Mouse (Mus musculus): Measurements from ENCODE around the gene Rnase1. TPM values are rescaled to one million over a fixed set of nuclear protein-coding genes. Genes with fewer than 3 reads are reported as not detected.

Rnase1 gene
- polyA plus RNA-seq, 1 experiment from 2014 or later = 0.47 TPM

DNA sequence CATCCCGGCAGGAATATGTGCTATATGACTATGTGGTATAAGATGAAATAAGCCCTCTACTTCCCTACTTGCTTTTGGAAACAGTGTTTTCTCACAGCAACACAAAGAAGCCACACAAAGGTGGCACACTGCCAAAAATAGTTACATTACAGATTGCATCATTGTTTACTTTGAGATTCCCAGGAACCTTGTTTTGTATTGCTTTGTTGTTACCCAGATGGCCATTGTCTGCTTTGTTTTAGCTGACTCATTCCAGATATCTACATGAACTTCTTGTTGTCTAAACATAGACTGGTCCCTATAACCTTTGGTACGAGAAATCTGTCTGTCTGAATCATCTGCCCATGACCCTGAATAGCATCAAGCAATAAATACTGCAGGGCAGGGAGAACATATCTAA is 6.2 kb downstream of the Rnase1 start:
- H3K4me3 ChIP-seq (ENCODE audit: control insufficient read depth in 1 of 2, insufficient read depth in 1 of 2, low read depth in 1 of 2, low read length in 2 of 2) = no peak overlapping the region
- no peak for ATAC-seq (ENCODE audit: insufficient number of reproducible peaks, insufficient read depth, low FRiP score, low read depth)
- H3K27ac ChIP-seq (replicated peaks in 1 of 2; ENCODE audit: control insufficient read depth in 1 of 2, insufficient read depth in 1 of 2, low read depth in 2 of 2, low read length in 2 of 2) = no peak overlapping the region
- WGBS = 64% methylated on average over 2 of the region's 2 CpGs
- no peak overlapping the region for H3K4me2 ChIP-seq (ENCODE audit: low read length)
- H3K27me3 ChIP-seq (ENCODE audit: control insufficient read depth, insufficient read depth, low read length) = no peaks in the 10 kb centered on the region
- H3K9me3 ChIP-seq (ENCODE audit: control insufficient read depth, low read length) = no peaks in the 10 kb centered on the region
- H3K4me1 ChIP-seq (ENCODE audit: control insufficient read depth in 2 of 2, insufficient read depth in 2 of 2, low read length in 2 of 2) = peaks cover 0 to 11% of the 10 kb centered on the region in 2 experiments; a peak in 2 of 4 replicates
- H3K36me3 ChIP-seq (ENCODE audit: control insufficient read depth, insufficient read depth, low read length) = no peaks in the 10 kb centered on the region
- no peak overlapping the region for H3K9ac ChIP-seq (ENCODE audit: low read length)

DNA sequence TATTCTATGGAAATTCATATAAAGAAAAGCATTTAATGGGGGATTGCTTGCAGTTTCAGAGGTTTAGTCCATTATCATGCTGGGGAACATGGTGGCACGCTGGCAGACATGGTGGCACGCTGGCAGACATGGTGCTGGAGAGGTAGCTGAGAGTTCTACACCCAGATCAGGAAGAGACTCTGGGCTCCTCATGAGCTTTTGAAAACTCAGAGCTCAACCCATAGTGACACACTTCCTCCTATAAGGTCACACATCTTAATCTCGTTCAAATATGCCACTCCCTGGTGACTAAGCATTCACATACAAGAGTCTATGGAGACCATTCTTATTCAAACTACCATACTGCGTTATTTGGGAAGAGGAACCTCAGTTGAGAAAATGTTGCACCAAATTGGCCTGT is 14.2 kb downstream of the Rnase1 start:
- no peak overlapping the region for H3K9ac ChIP-seq (ENCODE audit: low read length)
- peaks cover 0 to 2% of the 10 kb centered on the region in 2 experiments; a peak in 1 of 4 replicates for H3K4me1 ChIP-seq (ENCODE audit: control insufficient read depth in 2 of 2, insufficient read depth in 2 of 2, low read length in 2 of 2)
- 89% methylated on average over 4 of the region's 4 CpGs for WGBS
- no peak for ATAC-seq (ENCODE audit: insufficient number of reproducible peaks, insufficient read depth, low FRiP score, low read depth)
- no peak overlapping the region for H3K4me2 ChIP-seq (ENCODE audit: low read length)
- H3K9me3 ChIP-seq (ENCODE audit: control insufficient read depth, low read length) = no peaks in the 10 kb centered on the region
- no peaks in the 10 kb centered on the region for H3K27me3 ChIP-seq (ENCODE audit: control insufficient read depth, insufficient read depth, low read length)
- no peak overlapping the region for H3K4me3 ChIP-seq (ENCODE audit: control insufficient read depth in 1 of 2, insufficient read depth in 1 of 2, low read depth in 1 of 2, low read length in 2 of 2)
- H3K36me3 ChIP-seq (ENCODE audit: control insufficient read depth, insufficient read depth, low read length) = no peaks in the 10 kb centered on the region
- H3K27ac ChIP-seq (replicated peaks in 1 of 2; ENCODE audit: control insufficient read depth in 1 of 2, insufficient read depth in 1 of 2, low read depth in 2 of 2, low read length in 2 of 2) = no peak overlapping the region

DNA sequence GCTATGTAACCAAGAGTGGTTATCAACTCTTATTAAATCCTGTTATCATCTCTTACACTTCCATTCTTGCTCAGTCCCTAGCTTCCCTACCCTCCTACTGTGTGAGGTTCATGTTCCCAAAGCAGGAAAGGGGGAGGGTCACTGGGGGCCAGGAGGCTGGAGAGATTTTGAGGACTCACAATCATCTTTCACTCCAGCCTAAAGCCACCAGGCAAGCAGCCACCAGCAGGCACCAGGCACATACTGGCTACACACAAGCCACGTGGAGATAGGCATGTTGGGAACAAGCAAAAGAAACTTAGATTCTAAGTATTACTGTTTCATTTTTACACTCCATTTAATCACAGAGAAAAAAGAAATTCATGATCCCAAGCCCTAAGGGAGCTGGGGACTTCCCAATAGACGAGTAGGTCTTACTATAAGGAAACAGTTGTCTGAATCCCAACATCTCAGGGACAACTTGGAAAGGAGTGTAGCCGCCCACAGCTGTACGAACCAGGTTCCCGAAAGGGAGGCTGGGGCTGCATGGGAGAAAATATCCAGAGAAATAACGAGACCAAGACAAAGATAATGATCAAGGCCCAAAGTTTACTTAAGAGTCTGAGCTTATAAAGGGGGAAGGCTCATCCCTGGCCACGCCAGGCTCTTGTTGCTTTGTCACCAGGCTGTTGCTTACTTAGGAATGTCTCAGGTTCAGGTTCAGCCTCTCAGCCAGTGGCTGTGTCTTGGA is 15.3 kb downstream of the Rnase1 start:
- Histone ChIP-seq H3K27ac (replicated peaks in 1 of 2; ENCODE audit: control insufficient read depth in 1 of 2, insufficient read depth in 1 of 2, low read depth in 2 of 2, low read length in 2 of 2) (no peak overlapping the region), H3K9ac (ENCODE audit: low read length) (no peak overlapping the region)
- WGBS = 77% methylated on average over 7 of the region's 7 CpGs

DNA sequence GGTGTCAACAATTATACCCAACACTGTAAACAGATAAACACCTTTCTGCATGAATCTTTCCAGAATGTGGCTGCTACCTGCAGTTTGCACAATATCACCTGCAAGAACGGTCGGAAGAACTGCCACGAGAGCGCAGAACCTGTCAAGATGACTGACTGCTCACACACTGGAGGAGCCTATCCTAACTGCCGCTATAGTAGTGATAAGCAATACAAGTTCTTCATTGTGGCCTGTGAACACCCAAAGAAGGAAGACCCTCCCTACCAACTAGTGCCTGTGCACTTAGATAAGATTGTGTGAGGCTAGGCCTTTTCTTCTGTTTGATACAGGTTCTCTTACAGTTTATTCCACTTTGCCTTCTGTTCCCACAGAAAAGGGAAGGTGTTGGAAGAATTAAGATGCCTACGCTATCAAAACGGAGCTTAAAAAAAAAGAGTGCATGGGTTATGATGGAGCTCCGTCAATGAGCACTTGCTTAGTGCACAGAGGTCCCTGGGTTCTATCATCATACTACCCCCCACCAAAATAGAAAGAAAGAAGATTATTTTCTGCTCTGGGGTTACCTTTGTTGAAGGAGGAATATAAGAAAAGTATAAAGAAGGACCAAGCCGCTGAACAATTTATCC is 16.2 kb downstream of the Rnase1 start:
- Histone ChIP-seq H3K4me1 (ENCODE audit: control insufficient read depth in 2 of 2, insufficient read depth in 2 of 2, low read length in 2 of 2) (peaks cover 0 to 2% of the 10 kb centered on the region in 2 experiments; a peak in 1 of 4 replicates), H3K27me3 (ENCODE audit: control insufficient read depth, insufficient read depth, low read length) (no peaks in the 10 kb centered on the region), H3K9ac (ENCODE audit: low read length) (no peak overlapping the region), H3K27ac (replicated peaks in 1 of 2; ENCODE audit: control insufficient read depth in 1 of 2, insufficient read depth in 1 of 2, low read depth in 2 of 2, low read length in 2 of 2) (no peak overlapping the region), H3K9me3 (ENCODE audit: control insufficient read depth, low read length) (peaks cover 7% of the 10 kb centered on the region), H3K4me3 (ENCODE audit: control insufficient read depth in 1 of 2, insufficient read depth in 1 of 2, low read depth in 1 of 2, low read length in 2 of 2) (no peak overlapping the region), H3K36me3 (ENCODE audit: control insufficient read depth, insufficient read depth, low read length) (no peaks in the 10 kb centered on the region), H3K4me2 (ENCODE audit: low read length) (no peak overlapping the region)
- 58% methylated on average over 9 of the region's 9 CpGs for whole genome bisulfite sequencing
- no peak for ATAC-seq (ENCODE audit: insufficient number of reproducible peaks, insufficient read depth, low FRiP score, low read depth)

More for the DNA sequence above, 15.3 kb downstream of the Rnase1 start:
- Histone ChIP-seq H3K27me3 (ENCODE audit: control insufficient read depth, insufficient read depth, low read length) (no peaks in the 10 kb centered on the region), H3K4me2 (ENCODE audit: low read length) (no peak overlapping the region), H3K9me3 (ENCODE audit: control insufficient read depth, low read length) (peaks cover under 1% of the 10 kb centered on the region; the same call in 1 of the 2 replicates), H3K4me1 (ENCODE audit: control insufficient read depth in 2 of 2, insufficient read depth in 2 of 2, low read length in 2 of 2) (peaks cover 0 to 2% of the 10 kb centered on the region in 2 experiments; a peak in 1 of 4 replicates), H3K4me3 (ENCODE audit: control insufficient read depth in 1 of 2, insufficient read depth in 1 of 2, low read depth in 1 of 2, low read length in 2 of 2) (no peak overlapping the region), H3K36me3 (ENCODE audit: control insufficient read depth, insufficient read depth, low read length) (no peaks in the 10 kb centered on the region)
- ATAC-seq (ENCODE audit: insufficient number of reproducible peaks, insufficient read depth, low FRiP score, low read depth) = no peak

DNA sequence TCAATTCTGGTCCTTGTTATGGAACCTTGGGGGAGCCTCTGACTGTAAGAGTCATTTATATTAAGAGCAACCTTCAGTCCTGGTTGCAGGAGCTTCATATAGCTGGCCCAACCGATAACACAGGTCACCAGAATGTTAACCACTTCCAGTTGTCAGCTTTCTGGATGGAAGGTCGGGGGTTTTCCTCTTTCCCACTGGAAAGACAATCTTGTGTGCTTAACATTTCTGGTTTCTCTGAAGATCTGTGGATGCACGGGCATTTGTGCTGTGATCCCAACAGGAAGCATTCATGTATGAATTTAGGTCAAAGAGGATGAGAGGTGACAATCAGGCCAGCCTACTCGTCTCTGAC is 17.0 kb downstream of the Rnase1 start:
- Histone ChIP-seq H3K27ac (replicated peaks in 1 of 2; ENCODE audit: control insufficient read depth in 1 of 2, insufficient read depth in 1 of 2, low read depth in 2 of 2, low read length in 2 of 2) (no peak overlapping the region), H3K4me2 (ENCODE audit: low read length) (no peak overlapping the region)
- no peak for ATAC-seq (ENCODE audit: insufficient number of reproducible peaks, insufficient read depth, low FRiP score, low read depth)

DNA sequence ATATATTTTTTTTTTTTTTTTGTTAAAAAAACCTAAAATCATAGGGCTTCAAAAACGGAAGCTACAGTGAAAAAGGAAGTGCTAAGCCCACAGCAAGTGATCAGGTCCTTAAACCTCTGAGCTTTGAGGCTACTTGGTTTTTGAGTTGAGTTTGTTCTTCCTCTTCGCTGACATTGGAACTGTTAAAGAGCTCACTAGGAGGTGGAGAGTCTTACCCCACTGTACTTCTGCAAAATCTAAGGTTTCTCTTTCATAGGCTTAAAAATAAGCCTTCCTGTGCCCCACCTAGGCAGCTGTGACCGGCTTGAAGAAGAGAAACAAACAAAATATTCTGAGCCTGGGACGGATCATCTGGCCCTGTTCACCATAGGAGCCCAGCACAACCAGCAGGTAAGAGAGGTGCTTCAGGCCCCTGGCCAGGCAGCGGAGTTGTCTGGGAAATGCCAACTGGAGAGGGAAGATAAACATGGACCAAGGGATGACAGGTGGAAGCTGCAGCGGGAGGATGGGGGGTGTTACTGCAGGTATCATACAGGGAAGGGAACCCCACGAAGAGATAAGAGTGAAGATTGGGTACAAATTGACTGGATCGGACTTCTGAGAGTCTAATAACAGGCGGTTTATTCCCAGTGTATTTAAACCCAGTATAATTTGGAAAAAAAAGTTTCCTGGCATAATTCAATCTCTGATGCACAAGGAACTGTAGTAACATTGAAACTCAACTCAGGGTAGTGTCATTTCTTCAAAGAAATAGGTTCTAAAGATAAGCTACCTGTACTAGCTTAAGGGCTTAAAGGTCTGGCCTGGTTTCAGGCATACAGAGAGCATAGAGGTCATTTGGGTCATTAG is 17.6 kb downstream of the Rnase1 start:
- Histone ChIP-seq H3K4me1 (ENCODE audit: control insufficient read depth in 2 of 2, insufficient read depth in 2 of 2, low read length in 2 of 2) (peaks cover 0 to 2% of the 10 kb centered on the region in 2 experiments; a peak in 1 of 4 replicates), H3K27ac (replicated peaks in 1 of 2; ENCODE audit: control insufficient read depth in 1 of 2, insufficient read depth in 1 of 2, low read depth in 2 of 2, low read length in 2 of 2) (no peak overlapping the region), H3K4me2 (ENCODE audit: low read length) (no peak overlapping the region), H3K4me3 (ENCODE audit: control insufficient read depth in 1 of 2, insufficient read depth in 1 of 2, low read depth in 1 of 2, low read length in 2 of 2) (no peak overlapping the region), H3K27me3 (ENCODE audit: control insufficient read depth, insufficient read depth, low read length) (no peaks in the 10 kb centered on the region), H3K9me3 (ENCODE audit: control insufficient read depth, low read length) (peaks cover 7% of the 10 kb centered on the region), H3K36me3 (ENCODE audit: control insufficient read depth, insufficient read depth, low read length) (no peaks in the 10 kb centered on the region), H3K9ac (ENCODE audit: low read length) (no peak overlapping the region)
- WGBS = 77% methylated on average over 9 of the region's 9 CpGs
- no peak for ATAC-seq (ENCODE audit: insufficient number of reproducible peaks, insufficient read depth, low FRiP score, low read depth)

More for the DNA sequence above, 17.0 kb downstream of the Rnase1 start:
- WGBS = 55% methylated on average over 4 of the region's 4 CpGs
- H3K4me1 ChIP-seq (ENCODE audit: control insufficient read depth in 2 of 2, insufficient read depth in 2 of 2, low read length in 2 of 2) = peaks cover 0 to 2% of the 10 kb centered on the region in 2 experiments; a peak in 1 of 4 replicates
- H3K9ac ChIP-seq (ENCODE audit: low read length) = no peak overlapping the region
- no peaks in the 10 kb centered on the region for H3K27me3 ChIP-seq (ENCODE audit: control insufficient read depth, insufficient read depth, low read length)
- H3K9me3 ChIP-seq (ENCODE audit: control insufficient read depth, low read length) = peaks cover 7% of the 10 kb centered on the region
- no peak overlapping the region for H3K4me3 ChIP-seq (ENCODE audit: control insufficient read depth in 1 of 2, insufficient read depth in 1 of 2, low read depth in 1 of 2, low read length in 2 of 2)
- H3K36me3 ChIP-seq (ENCODE audit: control insufficient read depth, insufficient read depth, low read length) = no peaks in the 10 kb centered on the region

DNA sequence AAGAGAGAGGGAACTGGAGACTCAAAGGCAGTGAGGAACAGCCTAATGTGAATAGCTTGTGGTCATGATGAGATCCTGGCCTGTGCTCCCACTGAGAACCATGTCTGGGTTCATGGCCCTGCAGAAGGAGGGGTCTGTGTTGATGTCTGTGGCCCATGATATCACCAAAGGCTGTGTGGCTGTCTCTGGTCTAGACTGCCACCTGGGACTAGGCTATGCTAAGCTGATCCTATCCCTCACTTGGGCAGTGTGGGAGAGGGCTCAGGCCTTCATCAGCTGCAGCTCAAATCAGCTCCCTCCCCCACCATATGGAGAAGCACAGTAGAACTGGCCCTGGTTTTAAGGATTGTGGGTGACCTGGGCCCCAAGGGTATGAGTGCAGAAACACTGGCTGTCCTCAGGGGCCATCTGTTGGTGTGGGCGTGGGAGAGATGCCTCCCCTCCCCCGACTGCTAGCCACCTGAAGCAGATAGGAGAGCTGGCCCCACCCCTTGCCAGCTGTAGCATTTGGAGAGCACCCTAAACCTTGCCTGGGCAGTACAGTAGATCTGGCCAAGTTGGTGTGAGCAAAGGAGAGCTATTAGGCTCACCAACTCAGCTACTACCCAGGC is 18.8 kb downstream of the Rnase1 start:
- Histone ChIP-seq H3K36me3 (ENCODE audit: control insufficient read depth, insufficient read depth, low read length) (no peaks in the 10 kb centered on the region), H3K4me2 (ENCODE audit: low read length) (no peak overlapping the region), H3K9me3 (ENCODE audit: control insufficient read depth, low read length) (peaks cover 7% of the 10 kb centered on the region), H3K4me3 (ENCODE audit: control insufficient read depth in 1 of 2, insufficient read depth in 1 of 2, low read depth in 1 of 2, low read length in 2 of 2) (no peak overlapping the region), H3K27me3 (ENCODE audit: control insufficient read depth, insufficient read depth, low read length) (no peaks in the 10 kb centered on the region), H3K4me1 (ENCODE audit: control insufficient read depth in 2 of 2, insufficient read depth in 2 of 2, low read length in 2 of 2) (peaks cover 0 to 2% of the 10 kb centered on the region in 2 experiments; a peak in 1 of 4 replicates), H3K27ac (replicated peaks in 1 of 2; ENCODE audit: control insufficient read depth in 1 of 2, insufficient read depth in 1 of 2, low read depth in 2 of 2, low read length in 2 of 2) (no peak overlapping the region), H3K9ac (ENCODE audit: low read length) (no peak overlapping the region)
- ATAC-seq (ENCODE audit: insufficient number of reproducible peaks, insufficient read depth, low FRiP score, low read depth) = no peak
- WGBS = 67% methylated on average over 2 of the region's 2 CpGs

All from heart, embryonic 14.5 days (tissue).